Mouse (Mus musculus): ENCODE data around the gene Endov. TPM values are rescaled to one million over a fixed set of nuclear protein-coding genes. Genes with fewer than 3 reads are reported as not detected.
A peak's percentile ranks its signal among the peaks of the same experiment; 100 is the strongest.

Endov gene
- polyA plus RNA-seq, 1 experiment from 2014 or later: 15.7 TPM

- H3K4me3 ChIP-seq (ENCODE audit: low read depth, low read length): no peak overlapping the region
- peaks cover 19% of the 10 kb centered on the region; the same call in 1 of the 2 replicates for H3K36me3 ChIP-seq (ENCODE audit: control insufficient read depth, insufficient read depth, low read length)
- H3K9ac ChIP-seq (replicated peaks; ENCODE audit: low read depth, low read length): no peak overlapping the region
- H3K4me1 ChIP-seq (ENCODE audit: control insufficient read depth, insufficient read depth, low read length): peaks cover 11% of the 10 kb centered on the region; the same call in 1 of the 2 replicates
- no peak overlapping the region for H3K4me2 ChIP-seq (replicated peaks; ENCODE audit: low read depth, low read length)
- H3K27me3 ChIP-seq (ENCODE audit: control insufficient read depth, insufficient read depth, low read length): no peaks in the 10 kb centered on the region
- ATAC-seq (ENCODE audit: insufficient number of reproducible peaks, insufficient read depth, low FRiP score, low read depth): no peak
- no peaks in the 10 kb centered on the region for H3K9me3 ChIP-seq (ENCODE audit: control insufficient read depth, low read depth, low read length)
- WGBS: 92% methylated on average over 5 of the region's 5 CpGs
- no peak overlapping the region for H3K27ac ChIP-seq (ENCODE audit: low read length)
These were observed 5.0 kb downstream of the Endov start for GRCm38 (mm10) chr11:119496147-119496546.

- Histone ChIP-seq H3K27ac (ENCODE audit: low read length) (no peak overlapping the region), H3K36me3 (ENCODE audit: control insufficient read depth, insufficient read depth, low read length) (peaks cover 30% of the 10 kb centered on the region)
- WGBS: 65% methylated on average over 4 of the region's 4 CpGs
These were observed 6.3 kb downstream of the Endov start for GRCm38 (mm10) chr11:119497451-119497850.

GRCm38 (mm10) chr11:119499297-119499696, 8.2 kb downstream of the Endov start:
- Histone ChIP-seq H3K4me1 (ENCODE audit: control insufficient read depth, insufficient read depth, low read length) (no peaks in the 10 kb centered on the region), H3K27me3 (ENCODE audit: control insufficient read depth, insufficient read depth, low read length) (no peaks in the 10 kb centered on the region), H3K9me3 (ENCODE audit: control insufficient read depth, low read depth, low read length) (no peaks in the 10 kb centered on the region), H3K4me2 (replicated peaks; ENCODE audit: low read depth, low read length) (no peak overlapping the region), H3K4me3 (ENCODE audit: low read depth, low read length) (no peak overlapping the region), H3K9ac (replicated peaks; ENCODE audit: low read depth, low read length) (no peak overlapping the region), H3K27ac (ENCODE audit: low read length) (no peak overlapping the region), H3K36me3 (ENCODE audit: control insufficient read depth, insufficient read depth, low read length) (peaks cover 35% of the 10 kb centered on the region)
- ATAC-seq (ENCODE audit: insufficient number of reproducible peaks, insufficient read depth, low FRiP score, low read depth): no peak
- 91% methylated on average over 4 of the region's 4 CpGs for WGBS

More at GRCm38 (mm10) chr11:119497451-119497850, 6.3 kb downstream of the Endov start:
- Histone ChIP-seq H3K9ac (replicated peaks; ENCODE audit: low read depth, low read length) (no peak overlapping the region), H3K4me2 (replicated peaks; ENCODE audit: low read depth, low read length) (no peak overlapping the region), H3K9me3 (ENCODE audit: control insufficient read depth, low read depth, low read length) (no peaks in the 10 kb centered on the region), H3K27me3 (ENCODE audit: control insufficient read depth, insufficient read depth, low read length) (no peaks in the 10 kb centered on the region), H3K4me1 (ENCODE audit: control insufficient read depth, insufficient read depth, low read length) (peaks cover 6% of the 10 kb centered on the region; the same call in 1 of the 2 replicates), H3K4me3 (ENCODE audit: low read depth, low read length) (no peak overlapping the region)
- ATAC-seq (ENCODE audit: insufficient number of reproducible peaks, insufficient read depth, low FRiP score, low read depth): no peak

GRCm38 (mm10) chr11:119500011-119500410, 8.9 kb downstream of the Endov start:
- Histone ChIP-seq H3K9ac (replicated peaks; ENCODE audit: low read depth, low read length) (no peak overlapping the region), H3K27me3 (ENCODE audit: control insufficient read depth, insufficient read depth, low read length) (no peaks in the 10 kb centered on the region), H3K4me1 (ENCODE audit: control insufficient read depth, insufficient read depth, low read length) (no peaks in the 10 kb centered on the region), H3K27ac (ENCODE audit: low read length) (no peak overlapping the region), H3K4me3 (ENCODE audit: low read depth, low read length) (no peak overlapping the region), H3K9me3 (ENCODE audit: control insufficient read depth, low read depth, low read length) (no peaks in the 10 kb centered on the region), H3K4me2 (replicated peaks; ENCODE audit: low read depth, low read length) (no peak overlapping the region), H3K36me3 (ENCODE audit: control insufficient read depth, insufficient read depth, low read length) (peaks cover 39% of the 10 kb centered on the region)
- no peak for ATAC-seq (ENCODE audit: insufficient number of reproducible peaks, insufficient read depth, low FRiP score, low read depth)
- WGBS: 79% methylated on average over 2 of the region's 2 CpGs

- no peaks in the 10 kb centered on the region for H3K9me3 ChIP-seq (ENCODE audit: control insufficient read depth, low read depth, low read length)
- ATAC-seq (ENCODE audit: insufficient number of reproducible peaks, insufficient read depth, low FRiP score, low read depth): peak; percentile 59; the same call in 1 of the 2 replicates
- H3K9ac ChIP-seq (replicated peaks; ENCODE audit: low read depth, low read length): no peak overlapping the region
- H3K4me1 ChIP-seq (ENCODE audit: control insufficient read depth, insufficient read depth, low read length): no peaks in the 10 kb centered on the region
- no peaks in the 10 kb centered on the region for H3K27me3 ChIP-seq (ENCODE audit: control insufficient read depth, insufficient read depth, low read length)
- no peak overlapping the region for H3K4me3 ChIP-seq (ENCODE audit: low read depth, low read length)
- no peak overlapping the region for H3K4me2 ChIP-seq (replicated peaks; ENCODE audit: low read depth, low read length)
- H3K27ac ChIP-seq (ENCODE audit: low read length): no peak overlapping the region
- peaks cover 61% of the 10 kb centered on the region for H3K36me3 ChIP-seq (ENCODE audit: control insufficient read depth, insufficient read depth, low read length)
These were observed 12.5 kb downstream of the Endov start for GRCm38 (mm10) chr11:119503675-119504074.

GRCm38 (mm10) chr11:119506386-119506785, 15.2 kb downstream of the Endov start:
- Histone ChIP-seq H3K9me3 (ENCODE audit: control insufficient read depth, low read depth, low read length) (no peaks in the 10 kb centered on the region), H3K4me3 (ENCODE audit: low read depth, low read length) (no peak overlapping the region), H3K27ac (ENCODE audit: low read length) (no peak overlapping the region), H3K4me1 (ENCODE audit: control insufficient read depth, insufficient read depth, low read length) (no peaks in the 10 kb centered on the region), H3K36me3 (ENCODE audit: control insufficient read depth, insufficient read depth, low read length) (peaks cover 46% of the 10 kb centered on the region), H3K9ac (replicated peaks; ENCODE audit: low read depth, low read length) (no peak overlapping the region), H3K27me3 (ENCODE audit: control insufficient read depth, insufficient read depth, low read length) (no peaks in the 10 kb centered on the region), H3K4me2 (replicated peaks; ENCODE audit: low read depth, low read length) (no peak overlapping the region)
- ATAC-seq (ENCODE audit: insufficient number of reproducible peaks, insufficient read depth, low FRiP score, low read depth): no peak
- WGBS: 72% methylated on average over 4 of the region's 4 CpGs

- Histone ChIP-seq H3K9ac (replicated peaks; ENCODE audit: low read depth, low read length) (no peak overlapping the region), H3K27ac (ENCODE audit: low read length) (no peak overlapping the region), H3K9me3 (ENCODE audit: control insufficient read depth, low read depth, low read length) (no peaks in the 10 kb centered on the region), H3K4me2 (replicated peaks; ENCODE audit: low read depth, low read length) (no peak overlapping the region), H3K27me3 (ENCODE audit: control insufficient read depth, insufficient read depth, low read length) (no peaks in the 10 kb centered on the region), H3K4me1 (ENCODE audit: control insufficient read depth, insufficient read depth, low read length) (no peaks in the 10 kb centered on the region), H3K36me3 (ENCODE audit: control insufficient read depth, insufficient read depth, low read length) (peaks cover 36% of the 10 kb centered on the region), H3K4me3 (ENCODE audit: low read depth, low read length) (no peak overlapping the region)
- ATAC-seq (ENCODE audit: insufficient number of reproducible peaks, insufficient read depth, low FRiP score, low read depth): no peak
- WGBS: 87% methylated on average over 8 of the region's 8 CpGs
These were observed 16.6 kb downstream of the Endov start for GRCm38 (mm10) chr11:119507772-119508171.

GRCm38 (mm10) chr11:119509165-119509776, 18.1 kb downstream of the Endov start:
- no peaks in the 10 kb centered on the region for H3K4me1 ChIP-seq (ENCODE audit: control insufficient read depth, insufficient read depth, low read length)
- no peak for ATAC-seq (ENCODE audit: insufficient number of reproducible peaks, insufficient read depth, low FRiP score, low read depth)
- WGBS: 71% methylated on average over 5 of the region's 5 CpGs

More at GRCm38 (mm10) chr11:119509165-119509776, 18.1 kb downstream of the Endov start:
- peaks cover 32% of the 10 kb centered on the region for H3K36me3 ChIP-seq (ENCODE audit: control insufficient read depth, insufficient read depth, low read length)
- no peak overlapping the region for H3K4me3 ChIP-seq (ENCODE audit: low read depth, low read length)
- no peaks in the 10 kb centered on the region for H3K27me3 ChIP-seq (ENCODE audit: control insufficient read depth, insufficient read depth, low read length)
- no peaks in the 10 kb centered on the region for H3K9me3 ChIP-seq (ENCODE audit: control insufficient read depth, low read depth, low read length)
- H3K4me2 ChIP-seq (replicated peaks; ENCODE audit: low read depth, low read length): no peak overlapping the region
- no peak overlapping the region for H3K27ac ChIP-seq (ENCODE audit: low read length)
- H3K9ac ChIP-seq (replicated peaks; ENCODE audit: low read depth, low read length): no peak overlapping the region

Data from stomach, embryonic 14.5 days (tissue).